In genomic region chr11:88204593-88205368, GRCm38 (mm10) we compare ENCODE assay signal across 8 mouse cellular contexts. TPM values are rescaled to one million over a fixed set of nuclear protein-coding genes. Genes with fewer than 3 reads are reported as not detected.
A peak's percentile ranks its signal among the peaks of the same experiment; 100 is the strongest.
DNase-seq lines count a peak whose midpoint lies in the region; ATAC-seq and TF ChIP-seq lines count a peak whose summit lies in the region.

No protein-coding gene starts in this region.

- no peak for TF ChIP-seq CTCF in G1E (IDR thresholded peaks at IDR 0.05; ENCODE audit: low read depth, low read length)
- no peak; the same call in 1 of the 2 replicates for TF ChIP-seq CTCF in liver, embryonic 14.5 days (IDR thresholded peaks at IDR 0.05; ENCODE audit: low read depth)

- peak overlapping the region; percentile 94 for H3K4me2 ChIP-seq in heart, embryonic 11.5 days
- peak overlapping the region; percentile 90 for H3K4me2 ChIP-seq in forebrain, embryonic 14.5 days (ENCODE audit: low read length)
- H3K4me2 ChIP-seq in liver, embryonic 14.5 days (ENCODE audit: low read depth), result peak overlapping the region; percentile 86

- peak overlapping the region; percentile 87 for H3K9ac ChIP-seq in heart, embryonic 11.5 days (ENCODE audit: low read depth, low read length)
- peak overlapping the region; percentile 83 for H3K9ac ChIP-seq in forebrain, embryonic 14.5 days (ENCODE audit: low read length)
- peak overlapping the region; percentile 88 for H3K9ac ChIP-seq in liver, embryonic 14.5 days (replicated peaks)

- peak overlapping the region; percentile 93 for H3K4me3 ChIP-seq in heart, embryonic 11.5 days (ENCODE audit: low read depth, low read length)
- H3K4me3 ChIP-seq in G1E (ENCODE audit: low read depth, low read length), result peak overlapping the region; percentile 99
- H3K4me3 ChIP-seq in forebrain, embryonic 14.5 days (ENCODE audit: low read depth, low read length), result peak overlapping the region; percentile 81
- peak overlapping the region; percentile 88 to 94 for H3K4me3 ChIP-seq in liver, embryonic 14.5 days (ENCODE audit: insufficient read depth in 1 of 2, low read depth in 2 of 2, low read length in 2 of 2)

- peak overlapping the region; percentile 67 for H3K27ac ChIP-seq in heart, embryonic 11.5 days (ENCODE audit: low read depth, low read length)
- peak overlapping the region; percentile 52; the same call in 1 of the 2 replicates for H3K27ac ChIP-seq in forebrain, embryonic 14.5 days (ENCODE audit: low read depth, low read length)
- H3K27ac ChIP-seq in liver, embryonic 14.5 days, result no peak overlapping the region

- no peak for DNase-seq in heart, adult 8-10 months (ENCODE audit: low spot score)
- DNase-seq in G1E (ENCODE audit: low spot score), result no peak
- DNase-seq in forebrain, embryonic 14.5 days (ENCODE audit: low spot score), result no peak
- no peak for DNase-seq in liver, embryonic 14.5 days (ENCODE audit: low read depth in 3 of 3, low spot score in 3 of 3)
- DNase-seq in embryo, embryonic 9.5 days (ENCODE audit: extremely low spot score), result no peak
- DNase-seq in T-cell, adult 2 months (ENCODE audit: low spot score), result no peak
- no peak for DNase-seq in ovary, postnatal 36 days (ENCODE audit: low spot score)

- no peaks in the 10 kb centered on the region; the same call in 1 of the 2 replicates for H3K36me3 ChIP-seq in heart, embryonic 11.5 days (ENCODE audit: control insufficient read depth, insufficient read depth, low read length)
- peaks cover 36% of the 10 kb centered on the region for H3K36me3 ChIP-seq in G1E (replicated peaks)
- H3K36me3 ChIP-seq in forebrain, embryonic 14.5 days (ENCODE audit: control insufficient read depth, insufficient read depth, low read length), result peaks cover 21% of the 10 kb centered on the region
- peaks cover 6% of the 10 kb centered on the region for H3K36me3 ChIP-seq in liver, embryonic 14.5 days (replicated peaks; ENCODE audit: control insufficient read depth, insufficient read depth, low read depth)

- ATAC-seq in heart, embryonic 11.5 days (replicated peaks; ENCODE audit: insufficient number of reproducible peaks, low FRiP score, low TSS enrichment), result peak; percentile 4; the same call in 1 of the 2 replicates
- no peak for ATAC-seq in G1E (ENCODE audit: extremely low read depth, insufficient number of reproducible peaks, low FRiP score, poor library complexity, severe bottlenecking)
- ATAC-seq in forebrain, embryonic 14.5 days, result peak; percentile 38
- peak; percentile 40 for ATAC-seq in liver, embryonic 14.5 days (ENCODE audit: insufficient read depth)

- peaks cover 27% of the 10 kb centered on the region for H3K4me1 ChIP-seq in heart, embryonic 11.5 days (ENCODE audit: control insufficient read depth, insufficient read depth, low read length)
- peaks cover 55% of the 10 kb centered on the region for H3K4me1 ChIP-seq in G1E (ENCODE audit: insufficient read depth, low read depth, low read length)
- peaks cover 13% of the 10 kb centered on the region for H3K4me1 ChIP-seq in forebrain, embryonic 14.5 days (ENCODE audit: control insufficient read depth, insufficient read depth, low read length)
- H3K4me1 ChIP-seq in liver, embryonic 14.5 days (replicated peaks; ENCODE audit: control insufficient read depth in 2 of 2, insufficient read depth in 2 of 2, low read length in 1 of 2), result peaks cover 15 to 22% of the 10 kb centered on the region in 2 experiments

- 30% methylated on average over 30 of the region's 30 CpGs for WGBS in heart, embryonic 11.5 days (ENCODE audit: insufficient replicate concordance)
- WGBS in forebrain, embryonic 14.5 days, result 33% methylated on average over 30 of the region's 30 CpGs
- WGBS in liver, embryonic 14.5 days (ENCODE audit: insufficient replicate concordance), result 25% methylated on average over 30 of the region's 30 CpGs

- TF ChIP-seq EP300 in liver, embryonic 14.5 days (IDR thresholded peaks at IDR 0.05; ENCODE audit: low read depth), result no peak

- H3K27me3 ChIP-seq in heart, embryonic 11.5 days (ENCODE audit: control insufficient read depth, insufficient read depth, low read length), result no peaks in the 10 kb centered on the region
- H3K27me3 ChIP-seq in G1E (ENCODE audit: insufficient read depth, low read length), result peaks cover 10% of the 10 kb centered on the region
- no peaks in the 10 kb centered on the region for H3K27me3 ChIP-seq in forebrain, embryonic 14.5 days (replicated peaks; ENCODE audit: control insufficient read depth, insufficient read depth, low read length)
- H3K27me3 ChIP-seq in liver, embryonic 14.5 days (ENCODE audit: control insufficient read depth, insufficient read depth, low read length), result no peaks in the 10 kb centered on the region

- no peaks in the 10 kb centered on the region for H3K9me3 ChIP-seq in heart, embryonic 11.5 days (replicated peaks; ENCODE audit: control insufficient read depth, low read length)
- no peaks in the 10 kb centered on the region for H3K9me3 ChIP-seq in G1E (replicated peaks)
- no peaks in the 10 kb centered on the region for H3K9me3 ChIP-seq in forebrain, embryonic 14.5 days (replicated peaks; ENCODE audit: control insufficient read depth, low read length)
- H3K9me3 ChIP-seq in liver, embryonic 14.5 days (ENCODE audit: control insufficient read depth, low read length), result no peaks in the 10 kb centered on the region

RNA-seq across cellular contexts. Expression of gene Mrps23, which starts 0.6 kb away (rescaled TPM):
- 87.3 and 88.4 TPM in 2 replicates for polyA plus RNA-seq in heart, embryonic 11.5 days (2014; fragmentation: Nextera tagmentation; extraction: Ambion mirVana)
- total RNA-seq in heart, adult 8-10 months (2022), result 100 to 1,000 TPM; 301 to 345 (median 322) TPM
- total RNA-seq in G1E (2014; fragmentation: Nextera tagmentation) (41.2 and 68.7 TPM in 2 replicates), G1E (2017) (89.7 and 106 TPM in 2 replicates)
- 238 and 268 TPM in 2 replicates for polyA plus RNA-seq in G1E (2012)
- 75.5 and 80.8 TPM in 2 replicates for polyA plus RNA-seq in forebrain, embryonic 14.5 days (2014; fragmentation: Nextera tagmentation; extraction: Ambion mirVana)
- polyA plus RNA-seq in liver, embryonic 14.5 days (2012; rRNA removed), result 20.6 and 30.2 TPM in 2 replicates
- 33.3 and 33.7 TPM in 2 replicates for polyA plus RNA-seq in liver, embryonic 14.5 days (2014; fragmentation: Nextera tagmentation; extraction: Ambion mirVana)
